Mouse (Mus musculus): ENCODE measurements around the gene Clhc1. TPM values are rescaled to one million over a fixed set of nuclear protein-coding genes. Genes with fewer than 3 reads are reported as not detected.

Gene Clhc1
- polyA plus RNA-seq, 1 experiment from 2014 or later: 0.21 TPM

GRCm38 (mm10) chr11:29549425-29549778 is 1.7 kb downstream of the Clhc1 start:
- H3K4me1 ChIP-seq (ENCODE audit: control insufficient read depth, low read depth, low read length): peaks cover 16% of the 10 kb centered on the region
- ATAC-seq (ENCODE audit: low read depth): no peak
- H3K27me3 ChIP-seq (ENCODE audit: control insufficient read depth, insufficient read depth, low read depth, low read length): no peaks in the 10 kb centered on the region
- no peak overlapping the region for H3K4me3 ChIP-seq (ENCODE audit: low read depth, low read length)
- 24% methylated on average over 1 of the region's 1 CpGs for WGBS (ENCODE audit: insufficient replicate concordance)
- H3K36me3 ChIP-seq (ENCODE audit: control insufficient read depth, insufficient read depth): peaks cover 13% of the 10 kb centered on the region
- H3K27ac ChIP-seq (ENCODE audit: low read length): no peak overlapping the region
- 0 out of 2 replicates have a peak overlapping the region, but pooled peaks have one; percentile 83 for H3K4me2 ChIP-seq (ENCODE audit: low read depth, low read length)
- no peaks in the 10 kb centered on the region for H3K9me3 ChIP-seq (replicated peaks; ENCODE audit: control insufficient read depth, low read length)
- no peak overlapping the region for H3K9ac ChIP-seq (ENCODE audit: low read depth, low read length)

DNA sequence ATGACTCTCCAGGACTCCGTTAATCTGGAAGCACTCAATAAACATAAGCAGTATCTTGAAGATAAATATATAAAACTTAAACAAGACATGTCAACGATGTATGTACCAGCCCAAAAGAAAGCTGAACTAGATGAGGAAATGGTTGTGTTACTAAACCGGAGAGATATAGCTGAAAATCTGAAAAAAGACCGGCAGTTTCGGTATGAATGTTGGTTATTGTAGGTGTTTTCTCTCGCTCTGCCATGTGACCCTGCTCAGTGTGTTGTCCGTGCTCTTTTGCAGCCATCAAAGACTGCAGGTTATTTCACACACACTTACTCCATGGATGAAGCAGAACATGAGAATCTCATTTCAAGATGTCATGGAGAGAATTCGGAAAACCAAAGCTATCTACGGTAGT is 12.7 kb downstream of the Clhc1 start:
- no peaks in the 10 kb centered on the region for H3K27me3 ChIP-seq (ENCODE audit: control insufficient read depth, insufficient read depth, low read depth, low read length)

GRCm38 (mm10) chr11:29560990-29561389 is 13.2 kb downstream of the Clhc1 start:
- Histone ChIP-seq H3K27me3 (ENCODE audit: control insufficient read depth, insufficient read depth, low read depth, low read length) (no peaks in the 10 kb centered on the region), H3K36me3 (ENCODE audit: control insufficient read depth, insufficient read depth) (no peaks in the 10 kb centered on the region), H3K4me3 (ENCODE audit: low read depth, low read length) (no peak overlapping the region), H3K9me3 (replicated peaks; ENCODE audit: control insufficient read depth, low read length) (no peaks in the 10 kb centered on the region), H3K4me1 (ENCODE audit: control insufficient read depth, low read depth, low read length) (no peaks in the 10 kb centered on the region), H3K27ac (ENCODE audit: low read length) (no peak overlapping the region), H3K9ac (ENCODE audit: low read depth, low read length) (no peak overlapping the region), H3K4me2 (ENCODE audit: low read depth, low read length) (no peak overlapping the region)
- ATAC-seq (ENCODE audit: low read depth): no peak
- WGBS (ENCODE audit: insufficient replicate concordance): 64% methylated on average over 3 of the region's 3 CpGs

More for the DNA sequence above, 12.7 kb downstream of the Clhc1 start:
- Histone ChIP-seq H3K27ac (ENCODE audit: low read length) (no peak overlapping the region), H3K4me1 (ENCODE audit: control insufficient read depth, low read depth, low read length) (no peaks in the 10 kb centered on the region), H3K9me3 (replicated peaks; ENCODE audit: control insufficient read depth, low read length) (no peaks in the 10 kb centered on the region), H3K9ac (ENCODE audit: low read depth, low read length) (no peak overlapping the region), H3K36me3 (ENCODE audit: control insufficient read depth, insufficient read depth) (no peaks in the 10 kb centered on the region), H3K4me3 (ENCODE audit: low read depth, low read length) (no peak overlapping the region), H3K4me2 (ENCODE audit: low read depth, low read length) (no peak overlapping the region)
- 71% methylated on average over 9 of the region's 9 CpGs for WGBS (ENCODE audit: insufficient replicate concordance)
- ATAC-seq (ENCODE audit: low read depth): no peak

GRCm38 (mm10) chr11:29563406-29563805 is 15.7 kb downstream of the Clhc1 start:
- no peak for ATAC-seq (ENCODE audit: low read depth)
- WGBS (ENCODE audit: insufficient replicate concordance): 73% methylated on average over 2 of the region's 2 CpGs
- Histone ChIP-seq H3K9ac (ENCODE audit: low read depth, low read length) (no peak overlapping the region), H3K36me3 (ENCODE audit: control insufficient read depth, insufficient read depth) (no peaks in the 10 kb centered on the region), H3K9me3 (replicated peaks; ENCODE audit: control insufficient read depth, low read length) (no peaks in the 10 kb centered on the region), H3K4me3 (ENCODE audit: low read depth, low read length) (no peak overlapping the region), H3K27ac (ENCODE audit: low read length) (no peak overlapping the region), H3K4me2 (ENCODE audit: low read depth, low read length) (no peak overlapping the region), H3K27me3 (ENCODE audit: control insufficient read depth, insufficient read depth, low read depth, low read length) (no peaks in the 10 kb centered on the region), H3K4me1 (ENCODE audit: control insufficient read depth, low read depth, low read length) (no peaks in the 10 kb centered on the region)

- Histone ChIP-seq H3K27me3 (ENCODE audit: control insufficient read depth, insufficient read depth, low read depth, low read length) (no peaks in the 10 kb centered on the region), H3K9me3 (replicated peaks; ENCODE audit: control insufficient read depth, low read length) (no peaks in the 10 kb centered on the region), H3K9ac (ENCODE audit: low read depth, low read length) (no peak overlapping the region), H3K4me3 (ENCODE audit: low read depth, low read length) (no peak overlapping the region), H3K4me2 (ENCODE audit: low read depth, low read length) (no peak overlapping the region), H3K4me1 (ENCODE audit: control insufficient read depth, low read depth, low read length) (no peaks in the 10 kb centered on the region), H3K27ac (ENCODE audit: low read length) (no peak overlapping the region), H3K36me3 (ENCODE audit: control insufficient read depth, insufficient read depth) (no peaks in the 10 kb centered on the region)
- no peak for ATAC-seq (ENCODE audit: low read depth)
- 23% methylated on average over 3 of the region's 3 CpGs for WGBS (ENCODE audit: insufficient replicate concordance)
These were observed 23.8 kb downstream of the Clhc1 start for GRCm38 (mm10) chr11:29571536-29571935.

GRCm38 (mm10) chr11:29572656-29573055 is 24.9 kb downstream of the Clhc1 start:
- Histone ChIP-seq H3K4me2 (ENCODE audit: low read depth, low read length) (no peak overlapping the region), H3K27ac (ENCODE audit: low read length) (no peak overlapping the region), H3K4me1 (ENCODE audit: control insufficient read depth, low read depth, low read length) (no peaks in the 10 kb centered on the region), H3K27me3 (ENCODE audit: control insufficient read depth, insufficient read depth, low read depth, low read length) (no peaks in the 10 kb centered on the region), H3K36me3 (ENCODE audit: control insufficient read depth, insufficient read depth) (no peaks in the 10 kb centered on the region), H3K4me3 (ENCODE audit: low read depth, low read length) (no peak overlapping the region), H3K9me3 (replicated peaks; ENCODE audit: control insufficient read depth, low read length) (no peaks in the 10 kb centered on the region), H3K9ac (ENCODE audit: low read depth, low read length) (no peak overlapping the region)
- ATAC-seq (ENCODE audit: low read depth): no peak
- 56% methylated on average over 2 of the region's 2 CpGs for WGBS (ENCODE audit: insufficient replicate concordance)

DNA sequence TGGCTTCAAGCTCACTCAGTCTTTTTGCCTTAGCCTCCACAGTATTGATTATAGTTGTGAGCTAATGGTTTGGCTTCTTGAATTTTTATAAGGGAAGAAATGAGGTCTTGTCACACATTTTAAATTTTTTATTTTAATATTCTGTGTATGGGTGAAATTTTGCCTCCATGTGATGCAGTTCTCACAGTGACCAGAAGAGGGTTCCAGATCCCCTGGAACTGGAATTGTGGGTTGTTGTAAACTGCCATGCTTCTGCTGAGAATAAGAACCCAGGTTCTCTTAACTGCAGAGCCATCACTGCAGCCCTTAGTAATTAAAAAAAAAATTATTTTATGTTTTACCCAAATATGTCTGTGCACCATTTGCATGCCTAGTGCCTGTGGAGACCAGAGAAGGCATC is 31.9 kb downstream of the Clhc1 start:
- Histone ChIP-seq H3K27ac (ENCODE audit: low read length) (no peak overlapping the region), H3K4me3 (ENCODE audit: low read depth, low read length) (no peak overlapping the region), H3K9me3 (replicated peaks; ENCODE audit: control insufficient read depth, low read length) (no peaks in the 10 kb centered on the region), H3K36me3 (ENCODE audit: control insufficient read depth, insufficient read depth) (no peaks in the 10 kb centered on the region), H3K4me2 (ENCODE audit: low read depth, low read length) (no peak overlapping the region), H3K4me1 (ENCODE audit: control insufficient read depth, low read depth, low read length) (no peaks in the 10 kb centered on the region), H3K9ac (ENCODE audit: low read depth, low read length) (no peak overlapping the region), H3K27me3 (ENCODE audit: control insufficient read depth, insufficient read depth, low read depth, low read length) (no peaks in the 10 kb centered on the region)
- ATAC-seq (ENCODE audit: low read depth): no peak

DNA sequence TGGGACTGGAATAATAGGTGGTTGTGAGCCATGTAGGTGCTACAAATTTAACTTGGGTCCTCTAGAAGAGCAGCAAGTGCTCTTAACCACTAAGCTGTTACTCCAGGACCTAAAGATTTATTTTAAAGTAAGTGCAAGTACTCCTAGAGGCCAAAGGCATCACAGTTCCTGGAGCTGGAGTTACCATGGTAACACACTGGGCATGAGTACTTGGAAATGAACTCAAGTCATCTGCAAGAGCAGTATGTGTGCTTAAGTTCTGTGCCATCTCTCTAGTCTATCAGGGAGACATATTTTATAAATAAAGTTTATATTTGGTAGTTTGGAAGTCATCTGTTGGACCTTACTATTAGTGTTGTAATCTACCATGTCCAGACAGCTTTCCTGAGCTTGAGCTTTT is 47.5 kb downstream of the Clhc1 start:
- H3K27me3 ChIP-seq (ENCODE audit: control insufficient read depth, insufficient read depth, low read depth, low read length): no peaks in the 10 kb centered on the region
- H3K36me3 ChIP-seq (ENCODE audit: control insufficient read depth, insufficient read depth): no peaks in the 10 kb centered on the region

GRCm38 (mm10) chr11:29597159-29597558 is 49.4 kb downstream of the Clhc1 start:
- no peaks in the 10 kb centered on the region for H3K4me1 ChIP-seq (ENCODE audit: control insufficient read depth, low read depth, low read length)
- no peak overlapping the region for H3K4me3 ChIP-seq (ENCODE audit: low read depth, low read length)
- H3K27me3 ChIP-seq (ENCODE audit: control insufficient read depth, insufficient read depth, low read depth, low read length): no peaks in the 10 kb centered on the region
- H3K4me2 ChIP-seq (ENCODE audit: low read depth, low read length): no peak overlapping the region
- H3K36me3 ChIP-seq (ENCODE audit: control insufficient read depth, insufficient read depth): no peaks in the 10 kb centered on the region
- H3K27ac ChIP-seq (ENCODE audit: low read length): no peak overlapping the region
- no peaks in the 10 kb centered on the region for H3K9me3 ChIP-seq (replicated peaks; ENCODE audit: control insufficient read depth, low read length)
- no peak for ATAC-seq (ENCODE audit: low read depth)
- no peak overlapping the region for H3K9ac ChIP-seq (ENCODE audit: low read depth, low read length)

More for the DNA sequence above, 47.5 kb downstream of the Clhc1 start:
- Histone ChIP-seq H3K4me1 (ENCODE audit: control insufficient read depth, low read depth, low read length) (no peaks in the 10 kb centered on the region), H3K9ac (ENCODE audit: low read depth, low read length) (no peak overlapping the region), H3K4me3 (ENCODE audit: low read depth, low read length) (no peak overlapping the region), H3K27ac (ENCODE audit: low read length) (no peak overlapping the region), H3K4me2 (ENCODE audit: low read depth, low read length) (no peak overlapping the region), H3K9me3 (replicated peaks; ENCODE audit: control insufficient read depth, low read length) (no peaks in the 10 kb centered on the region)
- no peak for ATAC-seq (ENCODE audit: low read depth)

GRCm38 (mm10) chr11:29599000-29599399 is 51.2 kb downstream of the Clhc1 start:
- Histone ChIP-seq H3K4me3 (ENCODE audit: low read depth, low read length) (no peak overlapping the region), H3K36me3 (ENCODE audit: control insufficient read depth, insufficient read depth) (no peaks in the 10 kb centered on the region), H3K4me1 (ENCODE audit: control insufficient read depth, low read depth, low read length) (no peaks in the 10 kb centered on the region), H3K4me2 (ENCODE audit: low read depth, low read length) (no peak overlapping the region), H3K9ac (ENCODE audit: low read depth, low read length) (no peak overlapping the region), H3K27me3 (ENCODE audit: control insufficient read depth, insufficient read depth, low read depth, low read length) (no peaks in the 10 kb centered on the region), H3K9me3 (replicated peaks; ENCODE audit: control insufficient read depth, low read length) (no peaks in the 10 kb centered on the region), H3K27ac (ENCODE audit: low read length) (no peak overlapping the region)
- no peak for ATAC-seq (ENCODE audit: low read depth)

Data from liver, embryonic 16.5 days (tissue).